Mouse (Mus musculus) kidney, adult 2 months (tissue): ENCODE measurements around the gene Fdxr. TPM values are rescaled to one million over a fixed set of nuclear protein-coding genes. Genes with fewer than 3 reads are reported as not detected.

Source experiments
- DNase-seq: peaks from one replicate; pipeline ENCODE4 v3.0.0; 2021
- H3K27ac ChIP-seq: fragments of 200-500 bp; 2 replicates; pipeline ENCODE4 v1.5.1; 2012; ENCODE audit warnings: low read depth, low read length, control low read depth, inconsistent platforms; ENCODE audit not compliant: insufficient read depth
- H3K27me3 ChIP-seq: fragments of 200-500 bp; replicated peaks from 2 replicates; pipeline ENCODE4 v1.6.1; 2012; ENCODE audit warnings: mild to moderate bottlenecking, moderate library complexity, low read length, inconsistent platforms; ENCODE audit not compliant: control insufficient read depth, insufficient read depth
- H3K36me3 ChIP-seq: fragments of 200-500 bp; 2 replicates; pipeline ENCODE4 v1.6.1; 2012; ENCODE audit warnings: mild to moderate bottlenecking, moderate library complexity, low read length, inconsistent platforms; ENCODE audit not compliant: control insufficient read depth, insufficient read depth
- H3K4me1 ChIP-seq: fragments of 200-500 bp; 2 replicates; pipeline ENCODE4 v1.6.1; 2011; ENCODE audit warnings: low read length; ENCODE audit not compliant: control insufficient read depth, insufficient read depth
- H3K4me3 ChIP-seq: fragments of 200-500 bp; 2 replicates; pipeline ENCODE4 v1.5.1; 2011; ENCODE audit warnings: mild to moderate bottlenecking, low read depth, low read length, control low read depth; ENCODE audit not compliant: insufficient read depth
- CTCF ChIP-seq: fragments of 200-500 bp; conservative IDR thresholded peaks from 2 replicates; pipeline ENCODE4 v1.5.1; 2011; ENCODE audit warnings: low read depth, mild to moderate bottlenecking, control low read depth, low read length, moderate library complexity, mixed read lengths; ENCODE audit not compliant: insufficient read depth, insufficient read length
- POLR2A ChIP-seq: fragments of 200-500 bp; IDR thresholded peaks from one replicate; pipeline ENCODE4 v1.6.1; 2011; ENCODE audit warnings: low read depth, low read length, control low read depth
- WGBS: fragments of 180-500 bp; shearing (Covaris S2); methylation state at CpG from one replicate; pipeline ENCODE4 v1.1.7; 2018; 5-methylcytosine and 5-hydroxymethylcytosine counted together
- polyA plus RNA-seq: library from polyadenylated mRNA; depleted of rRNA; stranded (reverse); fragments of >200 nt; gene quantifications from 2 replicates; pipeline ENCODE4 v1.2.3, GENCODE M21; 2012

Gene Fdxr
- polyA plus RNA-seq, 1 experiment = 18.0 TPM

GRCm38 (mm10) chr11:115274771-115275170 lies 2.1 kb downstream of the Fdxr start:
- TF ChIP-seq CTCF (no peak), POLR2A (no peak)
- H3K36me3 ChIP-seq = no peaks in the 10 kb centered on the region
- WGBS = 92% methylated on average over 6 of the region's 6 CpGs

GRCm38 (mm10) chr11:115274178-115274577 lies 2.7 kb downstream of the Fdxr start:
- H3K36me3 ChIP-seq = no peaks in the 10 kb centered on the region
- no peaks in the 10 kb centered on the region for H3K27me3 ChIP-seq
- no peak for TF ChIP-seq POLR2A
- TF ChIP-seq CTCF = no peak
- H3K4me1 ChIP-seq = peaks cover 3% of the 10 kb centered on the region; the same call in 1 of the 2 replicates
- no peak overlapping the region for H3K4me3 ChIP-seq
- no peak for DNase-seq
- H3K27ac ChIP-seq = no peak overlapping the region
- 87% methylated on average over 7 of the region's 7 CpGs for WGBS

More at GRCm38 (mm10) chr11:115274771-115275170, 2.1 kb downstream of the Fdxr start:
- DNase-seq = no peak
- Histone ChIP-seq H3K4me1 (peaks cover 3% of the 10 kb centered on the region; the same call in 1 of the 2 replicates), H3K4me3 (no peak overlapping the region), H3K27ac (no peak overlapping the region), H3K27me3 (no peaks in the 10 kb centered on the region)

GRCm38 (mm10) chr11:115273735-115274134 lies 3.1 kb downstream of the Fdxr start:
- peaks cover 3% of the 10 kb centered on the region; the same call in 1 of the 2 replicates for H3K4me1 ChIP-seq
- 50% methylated on average over 7 of the region's 7 CpGs for WGBS
- DNase-seq = no peak

GRCm38 (mm10) chr11:115272894-115273498 lies 3.9 kb downstream of the Fdxr start:
- Histone ChIP-seq H3K4me1 (peaks cover 3% of the 10 kb centered on the region; the same call in 1 of the 2 replicates), H3K27me3 (no peaks in the 10 kb centered on the region), H3K4me3 (no peak overlapping the region), H3K27ac (no peak overlapping the region), H3K36me3 (no peaks in the 10 kb centered on the region)
- TF ChIP-seq CTCF (no peak), POLR2A (no peak)
- 87% methylated on average over 10 of the region's 10 CpGs for WGBS
- no peak for DNase-seq

More at GRCm38 (mm10) chr11:115273735-115274134, 3.1 kb downstream of the Fdxr start:
- TF ChIP-seq CTCF (no peak), POLR2A (no peak)
- Histone ChIP-seq H3K27ac (no peak overlapping the region), H3K36me3 (no peaks in the 10 kb centered on the region), H3K27me3 (no peaks in the 10 kb centered on the region), H3K4me3 (no peak overlapping the region)

GRCm38 (mm10) chr11:115271481-115271880 lies 5.4 kb downstream of the Fdxr start:
- H3K27me3 ChIP-seq = peaks cover 2% of the 10 kb centered on the region; the same call in 1 of the 2 replicates
- no peak overlapping the region for H3K4me3 ChIP-seq
- no peak overlapping the region for H3K27ac ChIP-seq
- no peaks in the 10 kb centered on the region for H3K36me3 ChIP-seq
- no peaks in the 10 kb centered on the region; the same call in 1 of the 2 replicates for H3K4me1 ChIP-seq
- WGBS = 84% methylated on average over 10 of the region's 10 CpGs
- TF ChIP-seq POLR2A = no peak
- TF ChIP-seq CTCF = no peak
- no peak for DNase-seq

- WGBS = 79% methylated on average over 9 of the region's 9 CpGs
- Histone ChIP-seq H3K36me3 (no peaks in the 10 kb centered on the region), H3K4me3 (no peak overlapping the region), H3K27ac (no peak overlapping the region), H3K27me3 (peaks cover 2% of the 10 kb centered on the region; the same call in 1 of the 2 replicates), H3K4me1 (no peaks in the 10 kb centered on the region; the same call in 1 of the 2 replicates)
- DNase-seq = no peak
- no peak for TF ChIP-seq CTCF
Measured at GRCm38 (mm10) chr11:115271052-115271451, 5.8 kb downstream of the Fdxr start.

- WGBS = 26% methylated on average over 18 of the region's 19 CpGs
- Histone ChIP-seq H3K4me1 (no peaks in the 10 kb centered on the region), H3K36me3 (no peaks in the 10 kb centered on the region), H3K27me3 (peaks cover 2% of the 10 kb centered on the region; the same call in 1 of the 2 replicates), H3K27ac (no peak overlapping the region), H3K4me3 (no peak overlapping the region)
- TF ChIP-seq CTCF (peak; percentile 95), POLR2A (no peak)
- peak; percentile 81 for DNase-seq
Measured at GRCm38 (mm10) chr11:115270148-115270861, 6.5 kb downstream of the Fdxr start.
